In the genomic region with DNA sequence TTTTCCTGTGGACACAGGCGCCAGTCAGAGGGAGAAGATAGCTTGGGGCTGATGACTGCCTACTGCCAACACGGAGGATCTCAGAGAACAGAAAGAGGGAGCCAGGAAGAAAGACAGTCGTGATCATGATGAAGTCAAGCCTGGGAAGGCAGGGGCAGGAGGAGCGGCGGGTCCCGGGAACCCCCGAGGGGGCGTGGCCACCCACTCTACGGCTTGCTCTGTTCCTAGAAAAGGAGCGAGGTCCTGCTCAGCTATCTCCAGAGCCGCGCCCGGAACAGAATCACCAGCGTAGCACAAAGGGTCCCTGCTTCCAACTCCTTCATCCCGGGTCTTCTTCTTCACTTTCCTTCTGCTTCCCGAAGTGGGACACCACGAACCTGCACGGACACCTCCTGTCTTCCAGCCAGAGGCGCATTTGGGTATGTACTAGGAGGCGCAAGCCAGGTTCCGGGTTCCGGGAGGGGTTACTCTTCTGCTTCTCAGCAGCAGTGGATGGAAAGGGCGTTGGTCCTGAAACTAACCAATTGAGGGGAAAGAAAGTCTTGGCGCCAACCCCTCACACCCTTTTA, we compare ENCODE assay signal across 8 mouse cellular contexts. TPM values are rescaled to one million over a fixed set of nuclear protein-coding genes. Genes with fewer than 3 reads are reported as not detected.
A peak's percentile ranks its signal among the peaks of the same experiment; 100 is the strongest.
DNase-seq lines count a peak whose midpoint lies in the region; ATAC-seq and TF ChIP-seq lines count a peak whose summit lies in the region.

TSS of gene Gm8773 (plus strand) at position 51 of the 569 bp plus-strand sequence.

- 0 out of 2 replicates have a peak, but pooled peaks cover 4% of the 10 kb centered on the region for H3K4me1 ChIP-seq in kidney, embryonic 16.5 days (ENCODE audit: insufficient read depth, low read length)
- 0 out of 2 replicates have a peak, but pooled peaks cover 9% of the 10 kb centered on the region for H3K4me1 ChIP-seq in embryonic facial prominence, embryonic 13.5 days
- H3K4me1 ChIP-seq in hindbrain, embryonic 13.5 days (replicated peaks): peaks cover 3% of the 10 kb centered on the region; the same call in 1 of the 2 replicates
- H3K4me1 ChIP-seq in liver, postnatal 0 days (ENCODE audit: insufficient read depth): peaks cover 6% of the 10 kb centered on the region; the same call in 1 of the 2 replicates

- ATAC-seq in kidney, embryonic 16.5 days (ENCODE audit: low FRiP score, low TSS enrichment): peak; percentile 76
- ATAC-seq in embryonic facial prominence, embryonic 13.5 days (ENCODE audit: insufficient number of reproducible peaks, insufficient read depth, low FRiP score, low TSS enrichment, low read depth): no peak; the same call in 1 of the 2 replicates
- peak; percentile 88 for ATAC-seq in hindbrain, embryonic 13.5 days (ENCODE audit: low FRiP score)
- no peak for ATAC-seq in liver, postnatal 0 days

- no peak for DNase-seq in kidney, postnatal 25 days
- peak; percentile 68 for DNase-seq in NIH3T3 (ENCODE audit: low read depth)
- peak; percentile 24 for DNase-seq in liver, postnatal 0 days
- peak; percentile 2 for DNase-seq in right cerebral cortex, postnatal 36 days (ENCODE audit: low spot score in 2 of 2)
- no peak for DNase-seq in spleen, postnatal 4 days (ENCODE audit: low spot score in 2 of 2)

- peaks cover 23% of the 10 kb centered on the region for H3K27me3 ChIP-seq in kidney, embryonic 16.5 days (ENCODE audit: insufficient read depth, low read length)
- peaks cover 11% of the 10 kb centered on the region for H3K27me3 ChIP-seq in embryonic facial prominence, embryonic 13.5 days
- peaks cover 6% of the 10 kb centered on the region; the same call in 1 of the 2 replicates for H3K27me3 ChIP-seq in hindbrain, embryonic 13.5 days
- 0 out of 2 replicates have a peak, but pooled peaks cover 7% of the 10 kb centered on the region for H3K27me3 ChIP-seq in liver, postnatal 0 days (ENCODE audit: insufficient read depth, low read length)

- H3K27ac ChIP-seq in kidney, embryonic 16.5 days (ENCODE audit: low read length): no peak within 1 kb of the TSS
- no peak within 1 kb of the TSS for H3K27ac ChIP-seq in embryonic facial prominence, embryonic 13.5 days
- peak within 1 kb of the TSS; percentile 18; the same call in 1 of the 2 replicates for H3K27ac ChIP-seq in hindbrain, embryonic 13.5 days
- no peak within 1 kb of the TSS for H3K27ac ChIP-seq in liver, postnatal 0 days (ENCODE audit: low read depth)

- H3K9ac ChIP-seq in kidney, embryonic 16.5 days (replicated peaks; ENCODE audit: low read length): peak within 1 kb of the TSS; percentile 39; the same call in 1 of the 2 replicates
- H3K9ac ChIP-seq in embryonic facial prominence, embryonic 13.5 days: peak within 1 kb of the TSS; percentile 64
- H3K9ac ChIP-seq in hindbrain, embryonic 13.5 days: peak within 1 kb of the TSS; percentile 75
- H3K9ac ChIP-seq in liver, postnatal 0 days (replicated peaks): peak within 1 kb of the TSS; percentile 27; the same call in 1 of the 2 replicates

- H3K9me3 ChIP-seq in kidney, embryonic 16.5 days (ENCODE audit: low read length): no peaks in the 10 kb centered on the region
- H3K9me3 ChIP-seq in embryonic facial prominence, embryonic 13.5 days: no peaks in the 10 kb centered on the region
- no peaks in the 10 kb centered on the region for H3K9me3 ChIP-seq in hindbrain, embryonic 13.5 days
- no peaks in the 10 kb centered on the region for H3K9me3 ChIP-seq in liver, postnatal 0 days (ENCODE audit: low read length)

- peak within 1 kb of the TSS; percentile 54 for H3K4me3 ChIP-seq in kidney, embryonic 16.5 days (ENCODE audit: low read length)
- peak within 1 kb of the TSS; percentile 57 for H3K4me3 ChIP-seq in embryonic facial prominence, embryonic 13.5 days
- peak within 1 kb of the TSS; percentile 55 for H3K4me3 ChIP-seq in hindbrain, embryonic 13.5 days
- peak within 1 kb of the TSS; percentile 47 for H3K4me3 ChIP-seq in liver, postnatal 0 days (ENCODE audit: low read depth, low read length)

- peak within 1 kb of the TSS; percentile 75 for H3K4me2 ChIP-seq in kidney, embryonic 16.5 days (replicated peaks; ENCODE audit: low read depth, low read length)
- peak within 1 kb of the TSS; percentile 88 for H3K4me2 ChIP-seq in embryonic facial prominence, embryonic 13.5 days
- peak within 1 kb of the TSS; percentile 81 for H3K4me2 ChIP-seq in hindbrain, embryonic 13.5 days
- H3K4me2 ChIP-seq in liver, postnatal 0 days (ENCODE audit: low read depth, low read length): peak within 1 kb of the TSS; percentile 71

- no peak for TF ChIP-seq EP300 in liver, postnatal 0 days (IDR thresholded peaks at IDR 0.05; ENCODE audit: low read depth)

- TF ChIP-seq CTCF in liver, postnatal 0 days (IDR thresholded peaks at IDR 0.05; ENCODE audit: low read depth): no peak

- WGBS in kidney, embryonic 16.5 days: under 1% methylated on average over 24 of the region's 24 CpGs
- WGBS in embryonic facial prominence, embryonic 13.5 days: under 1% methylated on average over 24 of the region's 24 CpGs
- 1% methylated on average over 24 of the region's 24 CpGs for WGBS in hindbrain, embryonic 13.5 days
- WGBS in liver, postnatal 0 days (ENCODE audit: insufficient replicate concordance): 1% methylated on average over 24 of the region's 24 CpGs

- no peaks in the 10 kb centered on the region for H3K36me3 ChIP-seq in kidney, embryonic 16.5 days (ENCODE audit: insufficient read depth, low read length)
- no peaks in the 10 kb centered on the region for H3K36me3 ChIP-seq in embryonic facial prominence, embryonic 13.5 days
- no peaks in the 10 kb centered on the region for H3K36me3 ChIP-seq in hindbrain, embryonic 13.5 days
- no peaks in the 10 kb centered on the region for H3K36me3 ChIP-seq in liver, postnatal 0 days (replicated peaks; ENCODE audit: insufficient read depth, low read length)

RNA-seq across cellular contexts. Expression of gene Gm8773, which starts in this region (rescaled TPM):
- polyA plus RNA-seq in kidney, embryonic 16.5 days (2015; fragmentation: Nextera tagmentation; extraction: Ambion mirVana): 0.77 and 0.86 TPM in 2 replicates
- polyA plus RNA-seq in embryonic facial prominence, embryonic 13.5 days (2015; fragmentation: Nextera tagmentation; extraction: Ambion mirVana): 6.6 and 6.8 TPM in 2 replicates
- polyA plus RNA-seq in hindbrain, embryonic 13.5 days (2015; fragmentation: Nextera tagmentation; extraction: Ambion mirVana): 11.7 and 13.1 TPM in 2 replicates
- 0.11 TPM in 1 of 2 replicates, not detected in the other for polyA plus RNA-seq in liver, postnatal 0 days (2015; fragmentation: Nextera tagmentation; extraction: Ambion mirVana)

Comparison
In these comparisons a context has a peak if more than half of its experiments do, and no peak if none do; other contexts are left out.
1. Peak in ATAC-seq, H3K4me3 ChIP-seq, H3K9ac ChIP-seq and H3K4me2 ChIP-seq in kidney, embryonic 16.5 days; RNA of the gene not detected or under 1 TPM.
2. Peak in DNase-seq, H3K4me3 ChIP-seq, H3K9ac ChIP-seq and H3K4me2 ChIP-seq in liver, postnatal 0 days; RNA of the gene not detected or under 1 TPM.
3. DNase-seq: peak in NIH3T3 (single experiment) and right cerebral cortex, postnatal 36 days (2 of 2); none in kidney, postnatal 25 days (0 of 2) and spleen, postnatal 4 days (0 of 2).
4. Peak in every context shown above with its lines, with median percentiles within 50 percentile points of each other: H3K4me2 ChIP-seq, H3K4me3 ChIP-seq and H3K9ac ChIP-seq.